Mouse (Mus musculus) forebrain, embryonic 13.5 days (tissue): ENCODE measurements around the gene Eri3. TPM values are rescaled to one million over a fixed set of nuclear protein-coding genes. Genes with fewer than 3 reads are reported as not detected.
A peak's percentile ranks its signal among the peaks of the same experiment; 100 is the strongest.

Source experiments
- ATAC-seq: fragments of 200-750 bp; cut with Nextera tagmentation; 2 replicates; pipeline ENCODE4 v1.8.0; 2017
- H3K27ac ChIP-seq: fragments of 300-500 bp; sonication (generic); 2 replicates; pipeline ENCODE4 v1.5.1; 2015; ENCODE audit warnings: inconsistent platforms, mild to moderate bottlenecking, moderate library complexity
- H3K27me3 ChIP-seq: fragments of 300-500 bp; sonication (generic); 2 replicates; pipeline ENCODE4 v1.6.1; 2015; ENCODE audit warnings: mild to moderate bottlenecking, inconsistent platforms
- H3K36me3 ChIP-seq: fragments of 300-500 bp; sonication (generic); 2 replicates; pipeline ENCODE4 v1.6.1; 2015; ENCODE audit warnings: mild to moderate bottlenecking, inconsistent platforms; ENCODE audit not compliant: poor library complexity, severe bottlenecking
- H3K4me1 ChIP-seq: fragments of 300-500 bp; sonication (generic); 2 replicates; pipeline ENCODE4 v1.6.1; 2015; ENCODE audit warnings: inconsistent platforms
- H3K4me2 ChIP-seq: fragments of 300-500 bp; sonication (generic); 2 replicates; pipeline ENCODE4 v1.6.1; 2015; ENCODE audit warnings: inconsistent platforms, mild to moderate bottlenecking, moderate library complexity
- H3K4me3 ChIP-seq: fragments of 300-500 bp; sonication (generic); 2 replicates; pipeline ENCODE4 v1.5.1; 2015; ENCODE audit warnings: mild to moderate bottlenecking, inconsistent platforms
- H3K9ac ChIP-seq: fragments of 300-500 bp; sonication (generic); 2 replicates; pipeline ENCODE4 v1.6.1; 2015; ENCODE audit warnings: mild to moderate bottlenecking, inconsistent platforms
- H3K9me3 ChIP-seq: fragments of 300-500 bp; sonication (generic); replicated peaks from 2 replicates; pipeline ENCODE4 v1.6.1; 2016; ENCODE audit warnings: inconsistent platforms
- WGBS: fragments of 180-500 bp; shearing (Covaris S2); methylation state at CpG from one replicate; pipeline ENCODE4 v1.1.7; 2015; 5-methylcytosine and 5-hydroxymethylcytosine counted together
- polyA plus RNA-seq: library from polyadenylated mRNA; unstranded; fragments of >200 nt; fragmentation: Nextera tagmentation; extraction: Ambion mirVana; gene quantifications from 2 replicates; pipeline ENCODE4 v1.2.1, GENCODE M21; 2015

Gene Eri3
- polyA plus RNA-seq, 1 experiment from 2014 or later = 188 TPM

DNA sequence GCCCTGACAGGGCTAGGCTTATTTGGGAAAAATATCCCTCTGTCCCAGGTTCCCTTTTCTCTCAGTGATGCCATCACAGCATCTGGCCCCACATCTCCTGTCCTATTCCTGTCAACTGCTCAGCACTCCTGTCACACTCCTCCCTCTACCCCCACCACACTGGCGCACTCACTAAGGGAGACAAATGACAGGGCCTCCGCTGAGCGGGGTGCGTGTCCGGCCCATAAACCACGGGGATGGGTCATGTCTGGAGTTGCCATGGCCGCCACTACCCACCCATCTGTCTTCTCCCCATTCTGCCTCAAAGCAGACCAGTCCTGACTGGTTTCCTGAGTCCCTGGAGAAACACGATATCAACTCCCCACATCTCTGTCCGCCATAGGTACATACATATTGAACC lies 121.9 kb downstream of the Eri3 start:
- 0 out of 2 replicates have a peak, but pooled peaks cover 4% of the 10 kb centered on the region for H3K4me1 ChIP-seq
- no peaks in the 10 kb centered on the region for H3K9me3 ChIP-seq
- H3K9ac ChIP-seq = no peak overlapping the region
- H3K27me3 ChIP-seq = no peaks in the 10 kb centered on the region
- H3K27ac ChIP-seq = no peak overlapping the region
- H3K36me3 ChIP-seq = peaks cover 51% of the 10 kb centered on the region
- no peak for ATAC-seq
- no peak overlapping the region for H3K4me2 ChIP-seq
- WGBS = 83% methylated on average over 9 of the region's 9 CpGs
- no peak overlapping the region for H3K4me3 ChIP-seq

DNA sequence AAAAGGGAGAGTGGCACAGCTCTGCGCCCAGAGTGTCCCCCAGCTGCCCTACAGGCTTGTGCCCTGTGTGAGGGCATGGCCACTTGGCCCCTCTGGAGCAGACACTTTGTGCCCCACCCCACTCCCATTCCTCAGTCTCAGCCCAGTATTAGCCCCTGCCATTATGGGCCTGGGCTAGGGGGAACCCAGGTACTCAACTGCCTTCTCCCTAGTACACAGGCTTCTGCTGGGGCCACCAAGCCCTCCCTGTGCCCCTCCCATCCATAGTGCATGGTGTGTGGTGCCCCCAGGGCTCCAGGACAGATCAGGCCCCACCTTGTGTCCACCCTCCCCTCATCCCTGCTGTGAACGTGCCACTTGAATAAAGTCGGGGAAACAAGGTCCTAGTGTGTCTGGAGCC lies 123.7 kb downstream of the Eri3 start:
- Histone ChIP-seq H3K4me1 (0 out of 2 replicates have a peak, but pooled peaks cover 4% of the 10 kb centered on the region), H3K27me3 (no peaks in the 10 kb centered on the region), H3K9ac (no peak overlapping the region), H3K9me3 (no peaks in the 10 kb centered on the region), H3K4me2 (no peak overlapping the region), H3K27ac (no peak overlapping the region), H3K36me3 (peaks cover 64% of the 10 kb centered on the region), H3K4me3 (no peak overlapping the region)
- ATAC-seq = no peak
- WGBS = 88% methylated on average over 3 of the region's 3 CpGs

DNA sequence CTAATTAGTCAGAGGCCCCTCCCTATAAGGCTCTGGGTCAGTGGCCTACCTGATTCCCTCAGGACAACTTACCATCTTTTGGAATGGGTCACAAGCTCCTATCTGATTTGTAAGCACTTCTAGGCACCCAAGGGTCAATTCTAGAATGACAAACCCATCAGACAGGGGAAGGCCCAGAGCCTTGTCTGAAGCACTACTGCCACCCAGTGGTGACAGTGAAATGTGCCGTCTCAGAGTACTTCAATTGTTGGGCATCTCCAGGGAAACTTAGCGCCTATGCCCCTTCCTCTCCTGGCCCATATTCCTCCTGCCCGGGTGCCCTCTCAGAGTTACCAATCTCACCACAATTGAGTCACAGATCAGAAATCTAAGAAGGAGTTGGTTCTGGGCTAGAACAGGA lies 126.7 kb downstream of the Eri3 start:
- Histone ChIP-seq H3K9ac (no peak overlapping the region), H3K27ac (no peak overlapping the region), H3K4me3 (no peak overlapping the region), H3K36me3 (peaks cover 84% of the 10 kb centered on the region), H3K4me1 (peaks cover 13% of the 10 kb centered on the region), H3K27me3 (no peaks in the 10 kb centered on the region), H3K4me2 (no peak overlapping the region), H3K9me3 (no peaks in the 10 kb centered on the region)
- peak; percentile 50 for ATAC-seq
- WGBS = 4% methylated on average over 3 of the region's 3 CpGs

DNA sequence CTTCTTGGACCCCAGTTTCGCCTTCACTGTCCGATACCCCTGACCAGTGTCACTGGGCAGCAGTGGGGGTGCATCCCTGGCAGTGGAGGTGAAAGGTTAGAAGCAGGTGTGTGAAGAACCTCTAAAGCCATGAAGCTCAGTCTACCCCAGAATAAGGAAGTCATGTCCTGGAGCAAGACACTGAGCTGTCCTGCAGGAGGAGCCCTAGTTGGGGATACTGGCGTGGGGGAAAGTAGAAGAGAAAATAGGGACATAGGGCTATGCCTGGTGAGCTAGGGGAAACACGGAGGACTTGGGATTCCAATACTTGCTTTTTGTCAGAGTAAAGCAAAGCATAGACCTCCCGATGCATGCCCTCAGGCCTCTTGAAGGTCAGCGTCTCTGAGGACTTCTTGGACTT lies 130.8 kb downstream of the Eri3 start:
- H3K27me3 ChIP-seq = no peaks in the 10 kb centered on the region
- WGBS = 74% methylated on average over 6 of the region's 6 CpGs

DNA sequence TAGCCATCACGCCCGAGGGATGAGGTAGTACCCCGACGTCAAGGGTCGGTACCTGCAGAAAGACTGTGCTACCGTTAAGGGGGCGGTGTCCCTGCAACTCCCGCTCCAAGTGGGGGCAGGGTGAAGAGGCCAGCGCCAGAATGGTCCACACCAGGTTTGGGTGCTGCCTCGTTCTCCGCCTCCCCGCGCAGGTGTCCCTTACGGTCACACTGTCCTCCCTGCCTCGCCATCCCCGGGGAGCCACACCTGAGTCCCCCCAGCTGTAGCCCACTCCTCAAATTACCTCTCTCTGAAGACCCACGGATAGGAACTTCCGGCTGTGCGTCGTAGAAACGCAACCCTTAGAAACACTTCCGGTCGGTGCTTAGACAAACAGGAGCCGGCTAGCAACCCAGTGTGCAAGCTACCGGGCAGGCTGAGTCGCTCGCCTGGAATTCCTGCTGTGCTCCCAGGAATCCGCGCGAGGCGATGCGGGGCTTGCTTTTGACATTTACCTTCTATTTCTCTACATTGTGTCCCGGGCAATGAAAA lies 131.8 kb downstream of the Eri3 start, which contains the start of gene Dmap1:
Gene Dmap1, minus strand, starts transcription at position 343 of the 531 bp plus-strand sequence.
- Histone ChIP-seq H3K9ac (peak within 1 kb of the TSS; percentile 90), H3K4me2 (peak within 1 kb of the TSS; percentile 92), H3K4me1 (peaks cover 11% of the 10 kb centered on the region), H3K27ac (no peak within 1 kb of the TSS), H3K4me3 (peak within 1 kb of the TSS; percentile 90), H3K27me3 (no peaks in the 10 kb centered on the region), H3K36me3 (peaks cover 36% of the 10 kb centered on the region), H3K9me3 (no peaks in the 10 kb centered on the region)
- under 1% methylated on average over 33 of the region's 33 CpGs for WGBS
- peak; percentile 93 for ATAC-seq

More for the DNA sequence above, 130.8 kb downstream of the Eri3 start:
- no peak for ATAC-seq
- H3K36me3 ChIP-seq = peaks cover 44% of the 10 kb centered on the region
- no peaks in the 10 kb centered on the region for H3K9me3 ChIP-seq
- peaks cover 11% of the 10 kb centered on the region for H3K4me1 ChIP-seq
- peak overlapping the region; percentile 90 for H3K4me3 ChIP-seq
- no peak overlapping the region for H3K9ac ChIP-seq
- H3K27ac ChIP-seq = no peak overlapping the region
- peak overlapping the region; percentile 92 for H3K4me2 ChIP-seq

DNA sequence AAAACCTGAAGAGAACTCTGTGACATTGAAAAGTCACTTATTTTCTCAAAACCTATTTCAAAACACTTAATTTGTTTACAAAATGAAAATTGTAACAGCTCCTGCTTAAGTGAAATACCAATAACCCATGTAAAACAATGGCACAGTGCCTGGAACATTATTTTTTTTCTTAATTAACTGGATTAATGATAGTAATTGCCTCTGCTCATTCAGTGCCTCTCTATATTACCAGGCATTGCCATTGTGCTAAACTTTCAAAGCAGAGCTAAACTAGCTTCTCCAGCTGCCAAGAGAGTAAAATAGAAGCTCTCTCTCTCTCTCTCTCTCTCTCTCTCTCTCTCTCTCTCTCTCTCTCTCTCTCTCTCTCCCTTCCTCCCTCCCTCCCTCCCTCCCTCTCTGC lies 132.3 kb downstream of the Eri3 start:
- Histone ChIP-seq H3K4me2 (peak overlapping the region; percentile 92), H3K9me3 (no peaks in the 10 kb centered on the region), H3K27ac (no peak overlapping the region), H3K27me3 (no peaks in the 10 kb centered on the region), H3K4me1 (peaks cover 11% of the 10 kb centered on the region), H3K4me3 (peak overlapping the region; percentile 90), H3K36me3 (peaks cover 33% of the 10 kb centered on the region), H3K9ac (peak overlapping the region; percentile 90)
- peak; percentile 36; the same call in 1 of the 2 replicates for ATAC-seq

DNA sequence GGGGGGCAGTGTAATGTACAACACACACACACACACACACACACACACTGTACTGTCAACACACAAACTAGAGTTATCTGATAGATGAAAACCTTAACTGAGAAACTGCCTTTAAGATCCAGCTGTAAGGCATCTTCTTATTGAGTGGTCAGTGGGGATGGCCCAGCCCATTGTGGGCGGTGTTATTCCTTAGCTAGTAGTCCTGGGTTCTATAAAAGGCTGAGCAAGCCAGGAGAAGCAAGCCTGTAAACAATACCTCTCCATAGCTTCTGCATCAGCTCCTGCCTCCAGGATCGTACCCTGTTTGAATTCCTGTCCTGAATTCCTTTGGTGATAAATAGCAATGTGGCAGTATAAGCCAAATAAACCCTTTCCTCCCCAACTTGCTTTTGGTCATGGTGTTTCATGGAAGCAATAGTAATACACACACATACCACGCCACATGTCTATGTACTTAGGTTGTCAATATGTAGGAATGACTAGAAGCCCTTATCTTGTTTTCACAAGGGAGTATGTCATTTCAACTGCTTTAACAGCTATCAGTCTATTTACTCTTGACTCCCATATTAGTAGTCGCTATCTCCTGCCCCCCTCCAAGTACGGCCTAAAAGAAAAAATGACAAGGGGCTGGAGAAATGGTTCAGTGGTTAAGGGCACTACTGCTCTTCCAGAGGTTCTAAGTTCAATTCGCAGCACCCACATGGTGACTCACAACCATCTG lies 133.0 kb downstream of the Eri3 start:
- Histone ChIP-seq H3K27ac (no peak overlapping the region), H3K4me3 (no peak overlapping the region), H3K4me1 (peaks cover 11% of the 10 kb centered on the region), H3K9ac (no peak overlapping the region), H3K4me2 (peak overlapping the region; percentile 92), H3K27me3 (no peaks in the 10 kb centered on the region), H3K9me3 (no peaks in the 10 kb centered on the region), H3K36me3 (peaks cover 27% of the 10 kb centered on the region)
- 79% methylated on average over 6 of the region's 6 CpGs for WGBS
- no peak for ATAC-seq

DNA sequence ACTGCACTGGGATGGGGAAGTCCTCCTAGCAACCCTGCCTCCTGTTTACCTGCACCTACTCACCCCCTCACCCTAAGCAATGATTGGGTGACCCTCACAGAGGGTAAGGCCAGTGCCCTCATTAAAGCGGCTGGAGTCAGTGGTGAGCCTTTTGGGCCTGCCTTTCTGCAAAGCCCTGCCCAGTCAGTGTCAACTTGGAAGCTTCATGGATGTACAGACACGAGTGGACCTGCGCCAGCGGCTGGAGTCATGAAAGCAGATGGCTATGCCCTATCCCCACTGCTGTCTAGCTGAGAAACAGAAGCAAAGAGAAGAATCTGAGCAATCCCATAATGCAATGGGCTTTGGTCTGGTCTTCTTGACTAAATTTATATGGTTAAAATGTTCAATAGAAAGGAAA lies 136.2 kb downstream of the Eri3 start:
- WGBS = 85% methylated on average over 4 of the region's 4 CpGs
- no peaks in the 10 kb centered on the region for H3K9me3 ChIP-seq
- no peaks in the 10 kb centered on the region for H3K27me3 ChIP-seq
- no peak for ATAC-seq
- peaks cover 4% of the 10 kb centered on the region for H3K4me1 ChIP-seq
- no peak overlapping the region for H3K9ac ChIP-seq
- H3K36me3 ChIP-seq = no peaks in the 10 kb centered on the region
- no peak overlapping the region for H3K4me3 ChIP-seq
- H3K27ac ChIP-seq = no peak overlapping the region
- no peak overlapping the region for H3K4me2 ChIP-seq

DNA sequence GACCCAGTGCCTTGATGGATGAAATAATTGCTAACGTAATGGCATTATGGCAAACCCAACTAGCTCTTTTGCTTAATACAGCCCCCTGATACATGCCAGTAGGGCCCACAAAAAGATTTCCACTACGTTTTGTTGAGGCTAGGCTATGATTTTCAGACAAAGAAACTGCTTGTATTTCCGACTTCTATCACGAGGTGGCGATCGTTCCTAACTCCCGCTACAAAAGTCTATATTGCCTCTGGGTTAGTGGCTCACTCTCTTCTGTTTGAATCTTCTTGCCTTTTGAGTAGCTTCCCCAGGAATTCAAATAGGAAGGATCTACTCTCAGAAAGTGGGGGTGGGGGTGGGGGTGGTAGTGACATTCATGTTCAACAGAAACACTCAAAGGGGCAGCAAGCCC lies 155.2 kb downstream of the Eri3 start:
- no peaks in the 10 kb centered on the region for H3K4me1 ChIP-seq
- H3K27me3 ChIP-seq = no peaks in the 10 kb centered on the region; the same call in 1 of the 2 replicates
- no peak overlapping the region for H3K4me3 ChIP-seq
- H3K9ac ChIP-seq = no peak overlapping the region
- no peaks in the 10 kb centered on the region for H3K36me3 ChIP-seq
- 5% methylated on average over 7 of the region's 7 CpGs for WGBS
- ATAC-seq = no peak
- no peak overlapping the region for H3K4me2 ChIP-seq
- H3K27ac ChIP-seq = no peak overlapping the region
- H3K9me3 ChIP-seq = no peaks in the 10 kb centered on the region

DNA sequence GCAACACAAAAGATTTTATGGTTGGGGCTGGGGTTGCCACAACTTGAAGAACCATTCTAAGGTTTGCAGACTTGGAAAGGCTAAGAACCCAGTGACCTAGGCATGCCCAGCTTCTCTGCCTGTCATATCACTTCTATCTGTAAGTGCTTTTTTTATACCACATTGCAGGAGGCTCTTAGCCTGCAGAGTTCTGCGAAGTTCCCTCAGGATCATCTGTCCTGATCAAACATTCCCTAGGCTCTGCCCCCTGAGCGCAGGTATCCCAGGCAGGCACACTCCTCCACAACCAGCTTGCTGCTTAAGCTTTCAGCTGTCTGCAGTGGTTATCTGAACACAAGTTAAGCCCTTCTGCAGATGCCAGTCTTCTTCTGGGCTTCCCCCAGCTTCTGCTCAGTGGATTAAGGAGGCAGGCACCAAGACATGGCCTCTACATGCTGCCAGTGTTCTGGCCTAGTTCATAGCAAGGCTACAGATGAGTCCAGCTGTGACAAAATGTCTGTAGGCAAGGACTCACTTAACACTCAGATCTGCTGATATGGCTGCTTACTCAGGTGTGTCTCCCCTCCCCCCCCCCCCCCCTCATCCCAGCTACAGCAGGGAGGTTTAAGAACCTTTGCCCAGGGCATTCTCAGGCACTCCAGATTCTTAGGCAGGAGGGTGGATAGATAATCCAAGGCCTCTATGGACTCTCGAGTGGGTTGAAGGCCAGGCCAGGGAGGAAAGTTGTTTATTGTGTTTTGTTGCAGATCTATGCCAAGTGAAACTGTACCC lies 158.8 kb downstream of the Eri3 start:
- no peak overlapping the region for H3K27ac ChIP-seq
- H3K4me3 ChIP-seq = no peak overlapping the region
- no peaks in the 10 kb centered on the region; the same call in 1 of the 2 replicates for H3K27me3 ChIP-seq
- no peak overlapping the region for H3K9ac ChIP-seq
- no peaks in the 10 kb centered on the region for H3K4me1 ChIP-seq
- ATAC-seq = no peak
- 77% methylated on average over 3 of the region's 3 CpGs for WGBS
- no peak overlapping the region for H3K4me2 ChIP-seq
- H3K36me3 ChIP-seq = no peaks in the 10 kb centered on the region
- no peaks in the 10 kb centered on the region for H3K9me3 ChIP-seq

DNA sequence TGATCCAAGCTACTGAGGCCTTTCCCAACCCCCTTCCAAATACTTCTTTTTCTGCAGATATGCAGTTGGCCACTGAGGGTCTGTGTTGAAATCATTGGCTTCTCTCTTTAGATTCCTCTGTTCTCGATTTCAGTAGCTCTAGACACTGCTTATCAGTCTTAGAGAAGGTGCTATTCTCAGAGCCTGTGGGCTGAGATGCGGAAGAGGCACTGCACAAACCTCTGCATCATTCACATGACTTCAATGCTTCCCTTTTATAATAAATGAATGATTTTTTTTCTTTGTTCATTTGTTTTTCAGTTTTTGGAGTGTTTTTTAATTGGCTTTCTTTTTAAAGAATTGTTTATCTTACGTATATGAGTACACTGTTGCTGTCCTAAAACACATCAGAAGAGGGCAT lies 162.1 kb downstream of the Eri3 start:
- Histone ChIP-seq H3K4me3 (no peak overlapping the region), H3K9ac (no peak overlapping the region), H3K27me3 (no peaks in the 10 kb centered on the region), H3K4me2 (no peak overlapping the region), H3K9me3 (no peaks in the 10 kb centered on the region), H3K36me3 (no peaks in the 10 kb centered on the region), H3K27ac (no peak overlapping the region), H3K4me1 (no peaks in the 10 kb centered on the region)
- WGBS = 83% methylated on average over 3 of the region's 3 CpGs
- ATAC-seq = no peak
